Mouse (Mus musculus): ENCODE measurements at regions not wholly inside any gene's neighbourhood (a gene's known extent, or its start where the extent isn't known, plus 50 kb on each side); places are given as distances from the start of the nearest gene placed in this dataset.
"Not testable (repeated sequence)": the region's sequence is repeated elsewhere in the genome, so short reads cannot be mapped to it uniquely, and the experiment has no call there.

GRCm38 (mm10) chr10:29044781-29045180 is 58.7 kb upstream of the 2310057J18Rik start:
- not testable (repeated sequence) for ATAC-seq (replicated peaks); H3K27ac ChIP-seq; H3K9me3 ChIP-seq; H3K36me3 ChIP-seq (replicated peaks); H3K4me3 ChIP-seq; H3K27me3 ChIP-seq (replicated peaks); H3K9ac ChIP-seq; H3K4me1 ChIP-seq; H3K4me2 ChIP-seq
- WGBS, result 81% methylated on average over 2 of the region's 2 CpGs

GRCm38 (mm10) chr10:29087823-29088222 is 55.8 kb upstream of the Soga3 start:
- no peaks in the 10 kb centered on the region for H3K9me3 ChIP-seq
- H3K36me3 ChIP-seq (replicated peaks), result no peaks in the 10 kb centered on the region
- H3K4me1 ChIP-seq, result no peaks in the 10 kb centered on the region
- no peaks in the 10 kb centered on the region for H3K27me3 ChIP-seq (replicated peaks)
- 32% methylated on average over 1 of the region's 1 CpGs for WGBS
- H3K9ac ChIP-seq, result no peak overlapping the region
- H3K27ac ChIP-seq, result no peak overlapping the region
- H3K4me2 ChIP-seq, result no peak overlapping the region
- ATAC-seq (replicated peaks), result 0 out of 2 replicates have a peak, but pooled peaks have one; percentile 24
- no peak overlapping the region for H3K4me3 ChIP-seq
